Mouse (Mus musculus) spleen, adult 2 months (tissue): ENCODE data around the gene Myg1. TPM values are rescaled to one million over a fixed set of nuclear protein-coding genes. Genes with fewer than 3 reads are reported as not detected.

Experiments used
- DNase-seq, 2 experiments: peaks; one replicate each; pipeline versions ENCODE4 v3.0.0 to v3.0.0-alpha.2; 2012 to 2021; ENCODE audit warnings: low spot score in 2 of 2, low read depth in 1 of 2
- H3K27ac ChIP-seq: fragments of 200-500 bp; 2 replicates; pipeline ENCODE4 v1.5.1; 2012; ENCODE audit warnings: low read length, inconsistent platforms; ENCODE audit not compliant: insufficient read depth
- H3K27me3 ChIP-seq: fragments of 200-500 bp; 2 replicates; pipeline ENCODE4 v1.6.1; 2012; ENCODE audit warnings: mild to moderate bottlenecking, moderate library complexity, low read length, inconsistent platforms; ENCODE audit not compliant: control insufficient read depth, insufficient read depth
- H3K36me3 ChIP-seq: fragments of 200-500 bp; 2 replicates; pipeline ENCODE4 v1.6.1; 2012; ENCODE audit warnings: mild to moderate bottlenecking, low read length, inconsistent platforms; ENCODE audit not compliant: control insufficient read depth, insufficient read depth
- H3K4me1 ChIP-seq: fragments of 200-500 bp; 2 replicates; pipeline ENCODE4 v1.6.1; 2011; ENCODE audit warnings: inconsistent platforms; ENCODE audit not compliant: control insufficient read depth, insufficient read depth, insufficient read length
- H3K4me3 ChIP-seq: fragments of 200-500 bp; 2 replicates; pipeline ENCODE4 v1.5.1; 2011; ENCODE audit warnings: mild to moderate bottlenecking, inconsistent platforms; ENCODE audit not compliant: insufficient read depth, insufficient read length; ENCODE audit errors: extremely low read depth
- CTCF ChIP-seq: fragments of 200-500 bp; IDR thresholded peaks from 2 replicates; pipeline ENCODE4 v1.5.1; 2011; ENCODE audit warnings: mild to moderate bottlenecking, inconsistent platforms; ENCODE audit not compliant: insufficient read depth, insufficient read length, insufficient replicate concordance; ENCODE audit errors: extremely low read depth
- POLR2A ChIP-seq: fragments of 200-500 bp; IDR thresholded peaks from 2 replicates; pipeline ENCODE4 v1.6.1; 2011; ENCODE audit warnings: low read depth, low read length, inconsistent platforms
- WGBS: fragments of 180-500 bp; shearing (Covaris S2); methylation state at CpG from one replicate; pipeline ENCODE4 v1.1.7; 2018; 5-methylcytosine and 5-hydroxymethylcytosine counted together
- polyA plus RNA-seq: library from polyadenylated mRNA; depleted of rRNA; stranded (reverse); fragments of >200 nt; gene quantifications from 2 replicates; pipeline ENCODE4 v1.2.3, GENCODE M21; 2012

Gene Myg1
- polyA plus RNA-seq, 1 experiment: 41.9 TPM

DNA sequence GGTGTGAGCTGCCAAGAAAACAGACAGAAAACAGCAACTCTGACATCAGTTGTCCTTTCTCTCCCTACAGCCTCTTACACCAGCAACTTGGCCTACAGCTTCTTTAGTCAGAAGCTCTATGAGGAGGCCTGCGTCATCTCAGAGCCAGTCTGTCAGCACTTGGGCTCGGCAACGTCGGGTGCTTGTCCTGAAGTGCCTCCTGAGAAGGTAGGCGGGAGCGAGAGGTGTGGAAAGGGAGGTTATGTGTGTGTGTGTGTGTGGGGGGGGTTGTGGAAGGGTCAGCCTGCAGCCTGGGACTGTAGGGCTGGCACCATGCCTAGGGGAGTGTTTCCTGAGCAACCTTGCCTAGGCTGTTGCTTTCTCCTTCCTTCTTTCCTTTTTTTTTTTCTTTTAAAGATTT is 29.0 kb upstream of the Myg1 start:
- Histone ChIP-seq H3K27ac (no peak overlapping the region), H3K27me3 (no peaks in the 10 kb centered on the region), H3K4me1 (no peaks in the 10 kb centered on the region), H3K36me3 (no peaks in the 10 kb centered on the region), H3K4me3 (no peak overlapping the region)
- DNase-seq: no peak
- TF ChIP-seq CTCF: no peak
- TF ChIP-seq POLR2A: no peak
- 88% methylated on average over 6 of the region's 6 CpGs for WGBS

DNA sequence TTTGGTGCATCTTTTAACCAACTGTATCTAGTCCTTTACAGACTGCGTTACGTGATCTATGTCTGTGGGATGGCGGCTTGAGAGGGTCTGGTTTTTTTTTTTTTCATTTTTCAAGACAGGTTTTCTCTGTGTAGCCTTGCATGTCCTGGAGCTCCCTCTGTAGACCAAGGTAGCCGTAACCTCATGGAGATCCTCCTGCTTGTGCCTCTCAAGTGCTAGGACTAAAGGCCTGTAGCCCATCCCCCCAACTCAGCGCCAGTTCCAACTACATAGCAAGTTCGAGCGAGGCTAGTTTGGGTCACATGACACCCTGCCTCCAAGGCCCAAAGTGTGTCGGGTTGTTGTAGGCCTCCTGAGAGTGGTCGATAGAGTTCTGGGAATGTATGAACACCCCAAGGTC is 22.8 kb upstream of the Myg1 start:
- Histone ChIP-seq H3K27ac (no peak overlapping the region), H3K4me1 (no peaks in the 10 kb centered on the region), H3K27me3 (no peaks in the 10 kb centered on the region), H3K4me3 (no peak overlapping the region), H3K36me3 (no peaks in the 10 kb centered on the region)
- TF ChIP-seq CTCF: no peak
- no peak for TF ChIP-seq POLR2A
- no peak for DNase-seq
- WGBS: 94% methylated on average over 9 of the region's 9 CpGs

DNA sequence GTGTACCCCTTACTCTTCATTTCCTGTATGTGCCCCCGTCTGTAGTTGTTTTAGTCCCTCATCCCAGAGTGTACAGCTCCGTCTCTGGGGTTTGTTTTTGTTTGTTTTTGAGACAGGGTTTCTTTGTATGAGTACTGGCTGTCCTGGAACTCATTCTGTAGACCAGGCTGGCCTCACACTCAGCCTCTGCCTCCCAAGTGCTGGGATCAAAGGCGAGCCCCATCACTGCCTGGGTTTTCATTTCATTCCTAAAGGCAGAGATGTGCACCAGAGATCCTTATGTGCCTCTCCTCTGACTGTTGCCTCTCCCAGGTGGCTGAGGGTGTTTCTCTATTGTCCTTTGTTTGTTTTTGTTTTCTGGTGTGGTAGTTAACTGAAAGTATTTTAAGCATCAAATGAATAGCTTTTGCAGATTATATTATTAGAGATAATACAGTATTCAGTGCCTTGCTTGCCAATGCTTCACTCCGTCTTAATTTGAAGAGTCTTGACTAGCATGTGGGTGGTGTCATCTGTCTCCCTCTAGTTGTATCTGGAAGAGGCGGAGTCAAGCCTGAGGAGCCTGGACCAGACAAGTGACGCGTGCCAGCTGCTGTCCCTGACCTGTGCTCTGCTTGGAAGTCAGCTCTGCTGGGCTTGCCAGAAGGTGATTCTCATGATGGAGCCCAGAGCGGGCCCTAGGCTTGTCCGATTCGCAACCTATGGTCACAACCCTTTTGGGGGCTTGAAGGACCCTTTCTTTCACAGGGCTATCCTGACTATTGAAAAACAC is 21.2 kb upstream of the Myg1 start:
- no peak overlapping the region for H3K27ac ChIP-seq
- no peaks in the 10 kb centered on the region for H3K27me3 ChIP-seq
- no peak for DNase-seq
- H3K4me3 ChIP-seq: no peak overlapping the region
- TF ChIP-seq CTCF (no peak), POLR2A (no peak)
- H3K36me3 ChIP-seq: no peaks in the 10 kb centered on the region
- H3K4me1 ChIP-seq: no peaks in the 10 kb centered on the region
- WGBS: 91% methylated on average over 10 of the region's 10 CpGs

DNA sequence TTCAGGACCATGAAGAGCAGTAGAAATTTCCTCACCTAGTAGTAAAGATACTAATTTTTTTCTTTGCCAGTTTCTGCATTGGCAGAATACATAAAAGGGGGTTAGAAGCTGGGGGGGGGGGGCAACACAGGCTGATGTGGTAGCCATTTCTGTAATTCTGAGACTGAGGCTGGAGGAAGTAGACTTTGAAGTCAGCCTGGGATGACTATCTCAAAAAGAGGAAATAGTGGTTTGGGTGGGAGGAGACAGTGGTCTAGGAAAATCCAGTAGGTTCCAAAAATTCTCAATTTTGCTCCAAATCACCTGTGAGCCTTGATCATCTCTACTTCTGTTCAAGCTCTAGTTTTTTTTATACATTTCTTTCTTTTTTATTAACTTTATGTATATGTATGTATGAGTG is 20.0 kb upstream of the Myg1 start:
- no peak overlapping the region for H3K4me3 ChIP-seq
- H3K27me3 ChIP-seq: no peaks in the 10 kb centered on the region
- no peaks in the 10 kb centered on the region for H3K4me1 ChIP-seq
- DNase-seq: no peak
- no peaks in the 10 kb centered on the region for H3K36me3 ChIP-seq
- TF ChIP-seq CTCF: no peak
- TF ChIP-seq POLR2A: no peak
- no peak overlapping the region for H3K27ac ChIP-seq

DNA sequence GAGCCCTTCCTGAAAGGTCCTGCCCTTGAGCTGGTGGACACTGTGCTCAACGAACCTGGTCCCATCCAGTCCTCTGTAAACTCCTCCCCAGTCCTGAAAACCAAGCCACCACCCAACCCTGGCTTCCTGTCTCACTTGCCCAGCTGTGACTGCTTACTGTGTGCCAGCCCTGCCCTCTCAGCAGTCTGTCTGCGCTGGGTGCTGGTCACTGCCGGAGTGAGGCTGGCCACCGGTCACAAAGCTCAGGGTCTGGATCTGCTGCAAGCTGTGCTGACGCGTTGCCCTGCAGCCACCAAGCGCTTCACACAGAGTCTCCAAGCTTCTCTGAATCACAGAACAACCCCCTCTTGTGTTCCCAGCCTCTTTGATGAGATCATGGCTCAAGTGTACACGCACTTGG is 16.2 kb upstream of the Myg1 start:
- no peaks in the 10 kb centered on the region for H3K36me3 ChIP-seq
- H3K27me3 ChIP-seq: no peaks in the 10 kb centered on the region
- no peak overlapping the region for H3K27ac ChIP-seq
- H3K4me3 ChIP-seq: no peak overlapping the region
- TF ChIP-seq CTCF (no peak), POLR2A (no peak)
- no peaks in the 10 kb centered on the region for H3K4me1 ChIP-seq
- 87% methylated on average over 8 of the region's 8 CpGs for WGBS
- DNase-seq: no peak

DNA sequence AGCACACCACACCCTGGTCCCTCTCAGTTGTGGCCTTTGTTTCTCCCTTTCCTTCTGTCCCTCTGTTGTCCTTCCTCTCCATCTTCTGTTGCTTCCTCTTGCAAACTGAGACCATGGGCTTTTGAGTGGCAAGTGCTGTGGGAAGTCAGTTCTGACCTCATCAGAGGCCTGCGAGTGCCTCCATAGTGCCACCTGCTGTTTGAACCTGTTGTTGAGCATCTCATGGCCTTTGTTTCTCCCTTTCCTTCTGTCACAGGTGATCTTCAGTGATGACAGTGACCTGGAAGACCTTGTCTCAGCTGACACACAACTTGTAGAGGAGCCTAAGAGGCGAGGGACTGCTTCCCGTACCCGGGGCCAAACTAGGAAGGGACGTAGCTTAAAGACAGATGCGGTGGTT is 15.2 kb upstream of the Myg1 start:
- H3K4me3 ChIP-seq: no peak overlapping the region
- WGBS: 87% methylated on average over 6 of the region's 6 CpGs
- DNase-seq: peak; percentile 47 to 73
- H3K4me1 ChIP-seq: no peaks in the 10 kb centered on the region
- H3K27me3 ChIP-seq: no peaks in the 10 kb centered on the region
- peak; percentile 84; the same call in 1 of the 2 replicates for TF ChIP-seq CTCF
- no peak for TF ChIP-seq POLR2A
- H3K27ac ChIP-seq: no peak overlapping the region
- no peaks in the 10 kb centered on the region for H3K36me3 ChIP-seq

DNA sequence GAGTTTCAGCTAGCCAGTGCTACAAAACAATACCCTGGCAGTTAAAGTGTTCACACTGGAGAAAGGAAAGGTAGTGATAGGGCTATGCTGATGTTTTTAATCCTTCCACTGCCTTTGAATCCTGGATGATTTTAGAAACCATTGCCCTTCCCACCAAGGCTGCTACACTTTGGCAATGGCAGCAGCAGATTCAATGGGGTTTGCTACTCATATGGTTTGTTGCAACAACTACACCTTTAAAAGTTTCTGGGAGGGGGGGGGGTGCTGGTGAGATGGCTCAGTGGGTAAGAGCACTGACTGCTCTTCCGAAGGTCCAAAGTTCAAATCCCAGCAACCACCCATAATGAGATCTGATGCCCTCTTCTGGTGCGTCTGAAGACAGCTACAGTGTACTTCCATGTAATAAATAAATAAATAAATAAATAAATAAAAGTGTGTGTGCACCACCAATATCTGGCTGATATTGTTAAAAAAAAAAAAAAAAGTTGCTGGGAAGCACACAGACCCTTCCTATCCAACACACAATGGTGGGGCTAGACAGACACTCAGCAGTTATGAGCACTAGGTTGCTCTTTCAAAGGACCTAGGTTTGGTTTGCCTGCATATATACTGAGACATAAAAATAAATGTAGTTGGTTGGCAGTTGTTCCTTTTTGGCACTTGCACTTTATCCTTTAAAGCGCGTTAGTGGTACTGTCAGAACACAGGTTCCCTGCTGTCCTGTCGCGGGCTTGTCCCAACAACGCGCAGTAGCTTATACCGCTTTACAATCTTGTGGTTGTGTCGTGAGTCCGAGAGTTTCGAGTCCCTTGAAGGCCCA is 6.6 kb upstream of the Myg1 start:
- DNase-seq: no peak
- H3K36me3 ChIP-seq: peaks cover 3% of the 10 kb centered on the region; the same call in 1 of the 2 replicates
- no peaks in the 10 kb centered on the region for H3K27me3 ChIP-seq
- 81% methylated on average over 12 of the region's 12 CpGs for WGBS
- H3K4me1 ChIP-seq: peaks cover 2% of the 10 kb centered on the region; the same call in 1 of the 2 replicates
- no peak for TF ChIP-seq POLR2A
- TF ChIP-seq CTCF: no peak
- no peak overlapping the region for H3K4me3 ChIP-seq
- no peak overlapping the region for H3K27ac ChIP-seq
